ENCODE assay signal across 29 mouse cellular contexts in the genomic region with DNA sequence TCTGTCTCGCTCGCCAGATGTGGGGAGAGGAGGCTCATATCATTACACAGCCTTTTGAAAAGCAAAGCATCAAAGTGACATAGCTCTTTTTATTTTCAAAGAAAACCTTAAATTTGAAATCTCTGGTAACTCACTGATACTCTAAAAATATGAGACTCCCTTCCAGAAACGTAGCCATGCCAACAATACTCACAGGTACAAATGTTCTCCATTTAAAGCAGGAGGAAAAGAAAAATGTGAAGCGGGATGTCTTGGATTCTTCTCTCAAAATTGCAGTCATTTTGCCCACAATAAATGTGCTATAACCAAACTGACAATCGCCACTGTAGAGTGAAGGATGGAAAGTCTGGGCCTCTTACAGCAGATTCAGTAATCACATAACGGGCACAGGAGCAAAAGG.
DNase-seq lines count a peak whose midpoint lies in the region; TF ChIP-seq lines count a peak whose summit lies in the region.
"Had no signal": no experiment of that assay in that cellular context is flagged by ENCODE, and none has a peak within 500 bp of the region (broad histone marks: within the 10 kb centered on the region; RNA-seq: fewer than 3 reads in every experiment).

No protein-coding gene starts in this region.

- no peaks in the 10 kb centered on the region for H3K27me3 ChIP-seq in forebrain, embryonic 10.5 days (ENCODE audit: poor library complexity, severe bottlenecking)
- H3K27me3 ChIP-seq: CH12.LX; embryonic facial prominence, embryonic 13.5 days; forebrain, embryonic 13.5 days; heart, embryonic 12.5 days; heart, embryonic 15.5 days; hindbrain, embryonic 13.5 days; Patski had no signal

- no peak for DNase-seq in left cerebral cortex, adult 2 months (ENCODE audit: extremely low spot score in 1 of 2, low spot score in 2 of 2)
- no peak for DNase-seq in left cerebral cortex, postnatal 4 days
- DNase-seq in right cerebral cortex, adult 18-20 months: peak; percentile 18
- DNase-seq in right cerebral cortex, postnatal 14 days: no peak
- DNase-seq in forebrain, embryonic 10.5 days (ENCODE audit: extremely low spot score, low spot score): no peak
- DNase-seq: adrenal gland, postnatal 10 days; adrenal gland, postnatal 36 days; B cell, adult 2 months; cerebellum, adult 11 months; cerebellum, adult 2 months; cerebellum, adult 9-11 months; cerebellum, postnatal 25 days; embryo, embryonic 11 days; gastrocnemius, postnatal 25 days; heart, adult 18-20 months; heart, postnatal 10 days; heart, postnatal 36 days had no signal

- no peak for TF ChIP-seq POLR2A in cortical plate, adult 2 months (IDR thresholded peaks at IDR 0.05; ENCODE audit: extremely low read depth, insufficient read depth, low read length)

- no peaks in the 10 kb centered on the region for H3K36me3 ChIP-seq in forebrain, embryonic 10.5 days (replicated peaks)
- H3K36me3 ChIP-seq: embryonic facial prominence, embryonic 10.5 days; embryonic facial prominence, embryonic 13.5 days; G1E; heart, embryonic 12.5 days; heart, embryonic 15.5 days; hindbrain, embryonic 10.5 days; hindbrain, embryonic 13.5 days had no signal

- intact Hi-C loops in left cerebral cortex, adult 2 months (cut with DNase I): no loop called here
- intact Hi-C loops in left cerebral cortex, postnatal 4 days (cut with DNase I): no loop called here

- no peaks in the 10 kb centered on the region for H3K9me3 ChIP-seq in forebrain, embryonic 10.5 days
- H3K9me3 ChIP-seq: embryonic facial prominence, embryonic 10.5 days; embryonic facial prominence, embryonic 13.5 days; forebrain, embryonic 13.5 days; G1E; heart, embryonic 12.5 days; heart, embryonic 15.5 days; hindbrain, embryonic 10.5 days; hindbrain, embryonic 13.5 days had no signal

- H3K4me3 ChIP-seq in left cerebral cortex, adult 2 months: no peak overlapping the region
- H3K4me3 ChIP-seq in cortical plate, adult 2 months (ENCODE audit: insufficient read depth, low read length): no peak overlapping the region
- H3K4me3 ChIP-seq in forebrain, embryonic 10.5 days: no peak overlapping the region
- H3K4me3 ChIP-seq: embryonic facial prominence, embryonic 10.5 days; embryonic facial prominence, embryonic 13.5 days; erythroblast, embryonic 14.5 days; forebrain, embryonic 13.5 days; heart, embryonic 12.5 days; heart, embryonic 15.5 days; hindbrain, embryonic 10.5 days; hindbrain, embryonic 13.5 days had no signal

- TF ChIP-seq CTCF in left cerebral cortex, adult 2 months (IDR thresholded peaks at IDR 0.05): no peak
- TF ChIP-seq CTCF in cortical plate, adult 2 months (IDR thresholded peaks at IDR 0.05; ENCODE audit: extremely low read depth, insufficient read depth, low read length): no peak

- H3K27ac ChIP-seq in left cerebral cortex, adult 2 months: peak overlapping the region; percentile 66
- peak overlapping the region; percentile 84; the same call in 1 of the 2 replicates for H3K27ac ChIP-seq in cortical plate, adult 2 months (ENCODE audit: insufficient read depth, low read length)
- H3K27ac ChIP-seq in forebrain, embryonic 10.5 days: no peak overlapping the region
- H3K27ac ChIP-seq: embryonic facial prominence, embryonic 10.5 days; embryonic facial prominence, embryonic 13.5 days; forebrain, embryonic 13.5 days; heart, embryonic 15.5 days; hindbrain, embryonic 10.5 days; hindbrain, embryonic 13.5 days had no signal

- H3K4me1 ChIP-seq in cortical plate, adult 2 months (ENCODE audit: control insufficient read depth, insufficient read depth, low read length): peaks cover 5% of the 10 kb centered on the region
- H3K4me1 ChIP-seq in forebrain, embryonic 10.5 days: no peaks in the 10 kb centered on the region
- H3K4me1 ChIP-seq: embryonic facial prominence, embryonic 10.5 days; embryonic facial prominence, embryonic 13.5 days; forebrain, embryonic 13.5 days; heart, embryonic 12.5 days; heart, embryonic 15.5 days; hindbrain, embryonic 10.5 days; hindbrain, embryonic 13.5 days had no signal

- WGBS in forebrain, embryonic 10.5 days: 96% methylated on average over 6 of the region's 6 CpGs
